Mouse (Mus musculus) right cerebral cortex, postnatal 10 days (tissue): ENCODE measurements at regions not wholly inside any gene's neighbourhood (a gene's known extent, or its start where the extent isn't known, plus 50 kb on each side); places are given as distances from the start of the nearest gene placed in this dataset.

Experiments used
- DNase-seq, 2 experiments: peaks; one replicate each; pipeline ENCODE4 v3.0.0; 2021; ENCODE audit warnings: low spot score in 2 of 2

DNA sequence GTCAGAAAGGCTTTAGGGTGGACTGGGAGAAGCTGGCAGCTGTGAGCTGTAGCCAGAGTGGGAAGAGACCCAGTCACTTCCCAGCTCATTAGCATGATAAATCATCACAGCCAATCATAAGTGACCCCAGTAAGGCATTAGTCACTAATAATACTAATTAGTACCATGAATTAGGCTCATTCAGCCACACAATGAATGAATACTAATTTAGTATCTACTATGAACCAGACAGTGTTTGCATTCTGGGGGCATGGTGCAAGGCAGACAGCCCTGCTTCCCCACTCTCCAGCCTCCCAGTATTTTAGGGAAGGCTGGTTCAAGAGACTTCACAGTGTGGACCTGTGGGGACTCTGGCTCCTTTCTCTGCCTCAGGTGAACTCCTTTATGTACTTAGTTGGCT is 523.7 kb downstream of the Tbc1d22a start:
- no peak for DNase-seq

DNA sequence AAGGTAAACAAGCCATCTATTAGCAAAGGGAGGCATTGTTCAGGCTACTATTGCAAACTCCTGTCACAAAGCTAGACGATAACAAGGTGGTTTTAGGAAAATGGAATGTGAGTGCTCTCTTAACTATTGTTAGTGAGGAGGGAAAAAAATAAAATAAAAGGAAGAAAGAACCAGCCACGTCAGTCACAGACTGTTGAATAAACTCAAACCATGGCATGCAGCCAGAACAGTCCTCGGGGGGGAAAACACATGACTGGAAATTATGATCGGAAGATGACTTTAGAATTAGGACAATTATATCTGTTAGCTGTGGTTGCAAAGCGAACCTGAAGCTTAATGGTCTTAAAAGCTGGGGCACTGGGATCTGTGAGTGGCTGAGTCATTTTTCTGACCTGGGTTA is 524.1 kb downstream of the Tbc1d22a start:
- no peak for DNase-seq

DNA sequence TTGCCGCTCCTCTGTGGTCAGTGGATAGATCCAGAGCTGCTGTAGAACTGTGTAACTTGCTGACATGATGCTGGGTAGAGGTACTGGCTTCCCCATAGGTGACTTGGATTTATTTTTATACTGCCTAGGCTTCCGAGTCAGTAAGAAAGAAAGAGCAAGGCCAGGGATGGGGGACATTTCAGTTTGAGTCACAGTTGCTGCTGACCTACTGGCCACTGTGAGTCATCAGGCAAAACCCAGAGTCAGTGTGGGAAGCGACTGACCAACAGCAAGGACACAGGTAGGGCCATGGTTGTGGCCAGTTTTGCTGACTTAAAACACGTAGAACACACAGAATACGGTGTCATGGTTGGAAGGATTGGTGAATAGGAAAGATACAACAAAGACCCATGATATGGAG is 524.5 kb downstream of the Tbc1d22a start:
- no peak for DNase-seq

DNA sequence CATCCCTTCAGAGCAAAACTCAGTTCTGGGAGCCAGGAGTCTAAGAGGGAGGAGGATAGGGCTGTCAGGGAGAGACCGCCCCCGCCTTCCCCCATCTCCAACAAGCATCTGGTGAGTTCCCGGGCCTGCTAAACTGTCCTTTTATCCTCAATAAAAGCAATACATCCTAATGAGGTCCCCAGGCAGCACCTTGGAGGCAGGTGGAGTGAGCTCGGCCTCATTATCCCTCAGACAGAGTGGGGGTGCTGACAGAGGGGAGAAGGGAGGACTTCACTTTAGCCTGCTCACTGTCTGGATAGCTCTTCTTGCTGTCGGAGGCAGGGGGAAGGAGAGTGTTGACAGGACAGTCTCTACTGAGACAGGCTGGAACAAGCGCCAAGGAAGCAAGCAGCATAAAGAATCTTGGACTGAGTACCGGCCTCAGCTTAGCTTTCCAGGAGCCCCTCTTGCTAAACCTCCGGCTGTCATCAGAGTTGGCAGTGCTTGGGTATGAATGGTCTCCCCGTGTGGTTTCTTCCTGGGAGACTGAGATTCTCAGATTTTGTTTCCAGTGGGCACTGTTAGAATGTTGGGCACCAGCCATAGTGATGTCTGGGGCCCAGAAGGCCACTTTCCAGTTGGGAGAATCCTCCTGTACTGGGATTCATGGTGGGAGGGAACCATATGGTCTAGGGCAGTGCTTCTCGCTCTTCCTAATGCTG is 537.3 kb downstream of the Tbc1d22a start:
- DNase-seq, result peak; percentile 35 to 56

DNA sequence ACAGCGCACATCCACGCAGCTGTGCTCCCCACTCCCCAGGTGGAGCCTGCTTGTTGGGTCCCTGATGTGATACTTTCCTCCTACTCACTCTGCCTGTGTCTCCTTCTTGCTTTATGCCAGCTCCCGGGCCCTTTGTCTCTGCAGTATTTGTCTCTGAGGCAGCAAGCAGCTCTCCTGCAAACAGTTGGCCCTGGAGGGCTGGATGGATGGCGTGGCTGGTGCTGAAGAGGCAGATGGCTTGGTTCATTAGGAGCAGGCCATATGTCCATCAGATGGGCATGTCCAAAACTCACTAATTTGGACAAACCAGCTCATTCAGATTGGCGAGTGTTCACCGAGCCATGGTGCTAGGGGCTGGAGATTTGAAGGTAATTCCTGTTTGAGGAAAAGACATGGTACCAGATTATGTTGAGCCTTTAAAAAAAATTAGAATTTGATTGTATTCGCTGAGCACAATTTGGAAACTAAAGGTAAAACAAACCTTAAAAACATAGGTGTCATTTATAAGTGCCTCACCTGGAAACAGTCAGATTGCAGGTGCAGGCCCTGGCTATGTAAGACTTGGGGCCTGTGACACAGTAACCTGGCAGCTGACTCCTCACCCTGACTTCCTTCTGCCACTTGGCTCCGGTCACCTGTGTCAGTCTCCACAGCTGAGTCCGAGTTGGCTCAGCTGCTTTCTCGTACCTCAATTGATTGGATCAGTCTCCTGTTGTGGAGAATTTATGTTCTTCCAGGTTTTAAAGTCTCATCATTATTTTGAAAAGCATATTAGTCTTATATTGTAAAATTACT is 549.5 kb downstream of the Tbc1d22a start:
- no peak for DNase-seq

DNA sequence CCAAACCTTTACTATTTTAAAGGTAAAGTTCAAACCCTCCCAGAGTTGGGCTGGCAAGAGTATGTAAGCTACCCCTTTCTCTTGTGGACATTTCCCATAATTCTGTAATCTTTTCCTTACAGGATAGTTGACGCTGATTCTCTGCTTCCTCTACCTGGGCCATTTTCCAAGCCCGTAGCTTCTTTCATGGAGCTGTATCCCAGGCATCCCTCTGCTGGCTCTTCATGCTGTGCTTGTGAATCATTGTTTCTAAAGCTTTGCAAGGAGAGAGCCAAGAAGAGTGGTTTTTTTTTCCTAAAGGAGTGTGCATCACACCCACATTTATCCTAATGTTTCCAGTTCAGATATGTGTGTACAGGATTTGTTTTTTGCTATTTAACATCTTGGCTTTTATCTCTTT is 553.4 kb downstream of the Tbc1d22a start:
- no peak for DNase-seq

DNA sequence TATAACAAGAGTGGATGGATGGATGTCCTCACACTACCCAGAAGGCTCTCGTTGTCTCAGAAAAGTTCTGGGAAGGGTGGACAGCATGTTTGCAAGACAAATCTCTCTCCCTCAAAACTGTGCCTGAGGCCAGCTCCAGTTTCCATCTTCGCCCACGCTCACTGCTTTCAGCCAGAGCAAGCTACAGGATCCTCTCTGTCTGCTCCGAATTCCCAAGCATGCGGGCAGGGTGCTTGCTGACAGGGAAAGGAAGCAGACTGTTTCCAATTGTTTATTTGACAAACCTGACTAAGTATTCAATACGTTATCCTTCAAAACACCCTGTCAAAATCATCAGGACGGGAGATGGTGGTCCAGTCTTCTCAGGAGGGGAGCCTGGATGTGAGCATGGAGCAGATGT is 558.8 kb downstream of the Tbc1d22a start:
- DNase-seq, result peak in 1 of 2 experiments; percentile 34

DNA sequence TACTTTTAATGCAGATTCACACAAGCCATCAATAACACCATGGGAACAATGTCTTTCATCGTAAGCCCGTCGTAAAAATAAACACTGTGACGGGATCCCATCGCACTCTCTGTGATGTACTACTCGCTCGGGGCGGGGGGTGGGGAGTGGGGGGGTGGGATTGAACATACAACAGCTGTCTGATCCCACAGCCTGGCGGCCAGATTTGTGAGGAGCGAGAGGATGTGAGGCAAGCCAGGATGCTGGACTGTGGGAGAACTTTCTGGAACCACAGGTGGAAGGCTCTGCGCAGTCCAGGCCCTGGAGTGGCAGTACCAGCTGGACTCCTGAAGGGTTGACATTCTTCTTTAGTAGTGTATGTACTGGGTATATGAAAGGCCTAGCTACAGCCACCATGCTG is 563.7 kb downstream of the Tbc1d22a start:
- no peak for DNase-seq

DNA sequence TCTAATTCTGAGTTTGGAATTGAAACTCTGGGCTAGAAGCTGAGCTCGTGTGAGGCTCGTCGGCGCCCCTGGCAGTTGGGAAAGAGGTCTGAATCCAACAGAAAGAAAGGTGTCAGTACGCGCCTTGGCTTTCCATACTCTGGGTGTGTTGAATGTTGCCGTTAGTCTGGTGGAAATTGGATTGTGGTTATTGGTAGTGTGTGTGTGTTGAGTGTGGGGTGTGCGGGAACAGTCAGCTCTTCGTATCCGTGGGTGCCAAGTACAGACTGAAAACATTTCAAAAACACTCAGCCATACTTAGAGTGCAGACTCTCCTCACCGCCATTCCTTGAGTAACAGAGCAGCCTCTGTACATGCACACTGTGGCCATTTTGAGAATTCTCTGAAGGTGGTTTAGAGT is 566.9 kb downstream of the Tbc1d22a start:
- DNase-seq, result peak; percentile 49 to 59

DNA sequence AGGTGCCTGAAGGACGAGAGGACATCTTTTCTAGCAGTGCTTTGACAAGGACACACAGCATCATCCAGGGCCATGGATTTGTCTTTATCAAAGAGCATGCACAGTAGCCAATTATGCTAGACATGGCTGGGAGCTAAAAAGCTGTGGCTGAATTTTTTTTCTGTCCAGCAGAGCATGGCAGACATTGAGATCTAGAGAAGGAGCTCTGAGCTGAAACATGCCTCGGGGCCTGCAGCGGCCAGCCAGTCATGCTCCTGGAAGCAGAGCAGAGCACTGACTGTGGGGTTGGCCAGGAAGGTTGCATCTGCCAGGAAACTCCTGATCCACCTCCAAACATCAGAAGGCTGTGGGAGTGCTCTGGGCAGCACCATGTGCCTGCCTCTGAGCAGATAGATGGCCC is 580.5 kb downstream of the Tbc1d22a start:
- DNase-seq, result no peak

DNA sequence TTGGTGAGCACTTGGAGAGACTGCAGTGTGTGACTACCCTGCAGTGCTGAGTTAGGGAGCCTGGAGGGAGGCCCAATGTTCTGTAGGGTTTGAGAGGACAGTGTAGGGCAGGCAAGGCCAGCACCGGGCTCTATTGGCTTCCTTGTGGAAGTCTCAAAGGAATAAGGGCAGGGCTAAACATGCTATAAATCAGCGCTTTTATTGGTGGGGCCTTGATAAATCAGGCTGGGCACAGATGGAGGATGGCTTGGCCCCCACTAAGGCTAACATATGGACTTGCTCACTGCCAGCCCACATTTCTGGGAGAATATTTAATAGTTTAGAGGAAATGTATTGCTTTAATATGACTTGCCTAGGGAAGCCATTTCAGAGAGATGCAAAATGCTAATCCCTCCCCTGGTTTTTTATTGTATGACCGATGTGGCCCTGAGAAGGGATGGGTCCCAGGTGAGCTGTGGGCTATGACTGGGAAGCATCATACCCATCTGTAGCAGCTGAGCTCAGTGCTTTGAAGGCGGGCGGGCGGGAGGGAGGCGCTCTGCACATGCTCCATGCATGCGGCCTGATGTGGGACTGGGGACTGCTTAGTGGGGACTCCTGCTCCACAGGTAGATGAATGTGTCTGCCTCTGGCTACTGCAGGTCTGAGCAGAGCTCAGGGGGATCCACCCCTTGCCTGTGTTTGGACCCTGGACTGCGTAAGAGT is 584.4 kb downstream of the Tbc1d22a start:
- DNase-seq, result no peak

DNA sequence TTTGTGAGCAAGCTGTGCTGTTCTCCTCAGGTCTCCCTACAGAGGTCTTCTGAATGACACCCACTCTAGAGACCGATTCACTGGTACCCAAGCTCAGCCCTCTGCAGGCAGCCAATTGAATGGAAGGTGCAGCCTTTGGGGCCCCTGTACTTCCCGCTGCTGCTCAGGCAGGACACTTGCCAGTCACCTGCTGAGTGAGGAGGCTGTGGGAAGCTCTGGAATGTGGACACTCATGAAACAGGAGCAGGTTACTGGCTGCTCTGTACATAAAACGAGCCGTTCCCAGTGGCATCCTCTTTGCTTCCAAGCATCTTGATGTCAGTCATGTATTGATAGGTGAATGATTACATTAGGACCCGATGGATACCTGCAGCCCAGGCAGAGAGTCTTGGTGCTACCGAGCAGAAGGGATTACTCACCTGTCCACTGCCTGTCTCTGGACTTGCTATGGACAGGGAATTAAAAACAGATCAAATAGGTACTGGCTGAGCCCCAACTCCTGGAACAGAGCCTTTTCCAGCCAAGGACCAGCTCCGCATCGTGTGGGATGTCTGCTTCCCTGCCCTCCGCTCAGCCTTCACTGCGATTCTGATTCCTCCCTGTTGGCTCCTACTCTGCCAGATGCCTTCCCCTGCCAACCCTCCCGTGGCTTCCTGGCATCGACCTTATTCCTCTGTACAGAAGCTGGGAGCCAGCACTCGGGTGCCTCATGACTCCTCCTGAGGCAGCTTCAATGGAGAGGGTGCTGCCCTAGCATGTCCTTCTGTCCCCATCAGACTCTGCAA is 593.2 kb downstream of the Tbc1d22a start:
- peak; percentile 41 to 43 for DNase-seq

DNA sequence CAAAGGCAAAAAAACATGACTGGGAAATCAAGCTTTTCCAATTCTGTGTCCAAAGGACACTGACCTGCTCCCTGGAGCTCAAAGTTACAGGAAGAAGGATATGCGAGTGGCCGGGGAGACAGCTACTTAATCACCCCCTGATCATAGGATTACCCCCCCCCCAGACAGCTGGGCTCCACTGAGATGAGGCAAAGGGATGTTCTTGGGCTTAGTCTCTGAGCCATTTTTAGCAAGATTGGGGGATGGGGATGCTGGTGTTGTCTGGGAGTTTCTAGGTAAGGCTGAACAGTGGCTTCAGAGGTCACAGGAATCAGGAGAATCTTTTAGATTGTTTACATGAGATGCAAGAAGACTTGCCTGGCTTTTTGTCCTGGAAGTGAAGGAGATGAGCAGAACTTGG is 597.6 kb downstream of the Tbc1d22a start:
- DNase-seq, result no peak

DNA sequence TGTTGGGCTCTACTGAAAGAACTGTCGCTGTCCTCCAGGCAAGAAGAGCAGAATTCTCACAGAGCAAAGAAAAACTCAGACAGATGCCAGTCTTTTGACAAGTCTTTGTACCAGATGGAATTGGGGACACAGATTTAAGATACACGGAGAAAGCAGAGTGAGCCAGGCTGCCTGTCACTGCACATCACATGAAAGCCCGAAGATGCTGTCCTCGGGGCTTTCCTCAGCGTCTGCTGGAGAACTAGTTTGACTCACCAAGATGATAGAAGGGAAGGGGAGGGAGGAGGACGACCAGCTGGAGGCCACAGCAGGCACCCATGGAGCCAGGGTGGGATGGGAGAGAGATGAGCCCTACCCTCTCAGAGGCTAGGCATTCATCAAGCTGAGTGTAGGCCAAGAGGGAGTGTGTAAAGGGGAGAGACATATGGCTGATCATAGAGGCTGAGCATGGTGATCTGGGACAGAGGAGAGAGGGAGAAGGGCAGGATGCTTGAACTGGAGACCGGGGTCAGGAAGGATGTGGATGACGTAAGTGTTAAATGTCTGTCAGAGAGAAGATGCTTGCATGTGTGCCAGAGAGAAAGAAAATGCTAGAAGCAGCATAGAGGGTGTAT is 600.7 kb downstream of the Tbc1d22a start:
- peak in 1 of 2 experiments; percentile 51 for DNase-seq

DNA sequence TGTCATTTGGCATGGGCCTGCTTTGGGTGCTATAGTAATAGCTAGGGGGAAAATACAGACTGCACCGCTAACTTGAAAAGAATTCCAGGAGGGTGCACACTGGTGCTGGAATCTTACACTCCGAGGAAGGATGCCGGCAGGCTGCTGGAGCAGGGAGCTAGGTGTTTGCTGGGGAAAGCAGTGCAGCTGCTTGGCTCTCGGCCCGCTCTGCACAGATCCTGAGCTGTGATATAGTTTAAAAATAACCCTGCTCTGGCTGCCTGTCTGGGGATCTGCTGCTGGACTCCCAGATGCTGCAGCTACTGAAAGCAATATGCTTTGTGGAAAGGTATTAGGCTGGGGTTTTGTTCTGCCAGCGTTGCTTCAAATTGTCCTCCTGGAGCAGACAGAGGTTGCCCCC is 621.7 kb downstream of the Tbc1d22a start:
- peak; percentile 76 to 79 for DNase-seq

DNA sequence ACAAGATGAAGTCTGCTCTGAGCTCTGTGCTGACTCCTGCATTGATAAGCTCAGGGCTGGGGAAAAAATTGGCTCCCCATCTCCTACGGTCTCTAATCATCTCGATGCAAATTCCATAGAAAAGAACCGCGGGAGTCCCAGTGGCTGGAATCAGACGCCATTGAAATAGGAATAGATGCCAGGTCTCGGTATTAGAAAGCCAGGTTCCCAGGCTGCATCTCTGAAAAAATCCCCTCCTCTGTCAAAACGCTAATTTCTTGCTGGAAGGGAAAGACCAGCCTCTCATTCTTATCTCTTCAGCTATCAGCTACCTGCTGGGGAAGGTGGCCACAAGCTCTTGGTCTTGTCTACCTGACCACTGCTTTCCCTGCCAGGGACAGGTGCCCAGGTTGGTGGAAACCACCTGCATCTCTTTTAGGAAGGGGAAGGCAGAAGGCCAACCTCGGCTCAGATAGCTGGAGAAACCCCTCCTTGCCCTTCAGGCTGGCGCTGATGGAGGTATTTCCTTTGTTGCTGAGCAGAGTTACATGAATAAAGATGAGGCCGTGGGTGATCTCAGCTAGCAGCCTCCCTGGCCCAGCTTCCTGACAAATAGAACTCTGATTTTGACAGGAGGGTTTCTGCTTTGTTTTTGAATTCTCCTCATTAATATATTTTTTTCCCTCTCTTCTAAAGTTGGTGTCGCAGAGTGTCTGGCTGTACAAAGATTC is 638.1 kb downstream of the Tbc1d22a start:
- DNase-seq, result peak in 1 of 2 experiments; percentile 35

DNA sequence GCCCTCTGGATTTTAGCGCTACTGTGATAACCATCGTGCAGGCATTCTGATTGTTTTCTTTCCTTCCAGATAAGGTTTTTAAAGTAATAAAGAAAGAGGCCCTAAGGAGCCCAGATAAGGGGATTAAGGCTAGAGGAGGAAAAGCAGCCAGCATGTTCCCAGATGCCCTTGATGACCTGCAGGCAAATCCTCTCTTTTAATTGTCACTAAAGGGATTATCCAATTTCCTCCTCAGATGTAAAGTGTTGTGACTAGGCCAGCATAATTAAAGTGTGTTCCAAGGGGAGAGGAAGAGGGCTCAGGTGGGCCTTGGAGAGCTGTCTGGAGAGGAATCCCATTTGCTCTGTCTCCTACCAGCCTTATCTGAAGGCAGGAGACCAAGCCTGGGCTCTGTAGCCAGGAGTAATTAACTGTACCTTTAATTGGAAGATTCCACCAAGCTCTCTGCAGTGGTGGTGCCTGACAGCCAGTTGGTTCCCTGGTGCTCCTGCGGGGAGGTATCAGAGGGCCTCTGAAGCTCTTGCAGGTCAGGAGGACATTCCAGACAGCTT is 644.2 kb downstream of the Tbc1d22a start:
- no peak for DNase-seq

DNA sequence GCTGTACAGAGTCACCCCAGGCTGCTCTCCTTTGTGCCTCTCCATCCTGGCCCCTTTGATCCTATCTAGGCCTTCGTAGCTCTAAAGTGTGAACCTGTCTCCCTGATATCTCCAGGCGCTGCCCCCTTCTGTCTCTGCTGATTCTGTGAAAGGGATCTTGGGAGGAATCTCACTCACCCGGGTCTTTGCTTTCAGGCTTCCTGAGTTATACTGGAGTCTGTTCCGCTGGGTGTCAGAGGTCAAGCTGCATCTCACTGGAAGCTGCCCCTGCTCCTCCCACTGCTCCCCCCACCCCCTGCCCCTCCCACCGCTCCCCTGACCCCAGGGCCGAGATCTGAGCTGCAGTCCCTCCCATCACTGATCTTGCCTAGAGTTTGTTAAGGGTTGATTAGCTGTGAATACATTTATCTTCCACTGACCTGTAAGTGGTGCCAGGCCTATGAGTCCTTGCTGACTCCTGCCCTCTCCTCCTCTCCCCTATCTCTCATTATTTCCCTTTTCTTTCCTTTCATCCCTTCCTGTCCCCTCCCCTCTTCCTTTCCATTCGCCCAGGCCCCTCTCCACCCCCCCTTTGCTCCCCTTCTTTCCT is 661.6 kb downstream of the Tbc1d22a start:
- DNase-seq, result no peak

DNA sequence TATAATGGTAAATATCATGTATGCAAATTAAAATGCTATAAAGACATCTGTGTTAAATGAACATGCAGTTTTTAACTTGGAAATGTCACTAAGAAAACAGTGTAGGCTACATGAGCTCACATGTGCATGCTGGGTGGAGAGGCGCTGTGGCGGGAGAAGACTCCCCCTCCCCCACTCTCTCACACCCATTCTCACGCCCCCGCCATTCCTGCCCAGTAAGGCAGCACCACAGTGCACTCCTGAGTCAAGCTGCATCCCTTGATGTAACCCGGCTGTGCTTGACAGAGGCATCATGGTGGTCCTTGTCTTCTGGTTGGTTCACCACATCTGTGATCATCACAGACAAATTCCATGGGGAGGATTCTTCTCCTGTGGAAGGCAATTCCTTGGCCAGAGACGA is 647.1 kb upstream of the Fam19a5 start:
- no peak for DNase-seq

DNA sequence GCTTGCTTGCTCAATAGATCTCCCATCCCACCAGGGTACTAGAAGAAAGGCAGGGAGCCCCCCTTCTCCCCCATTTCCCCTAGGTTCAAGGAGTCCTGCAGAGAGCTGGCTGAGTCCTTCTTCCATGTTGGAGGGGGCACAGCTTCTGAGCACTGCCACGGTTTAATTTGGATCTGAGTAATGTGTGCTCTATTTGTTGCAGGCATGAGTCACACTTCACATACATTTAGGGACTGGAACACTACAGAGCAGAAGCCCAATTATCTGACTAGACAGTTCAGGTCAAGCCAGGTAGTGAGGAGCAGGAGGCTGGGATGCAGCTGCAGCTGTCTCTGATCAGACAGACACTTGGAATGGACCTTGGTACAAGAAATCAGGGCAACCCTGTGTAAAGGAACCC is 644.1 kb upstream of the Fam19a5 start:
- DNase-seq, result no peak
